Mouse (Mus musculus) testis, adult 2 months (tissue): ENCODE results near the gene Clstn2.

ENCODE experiments used
- CTCF ChIP-seq: fragments of 200-500 bp; IDR thresholded peaks from 2 replicates; pipeline ENCODE4 v1.5.1; 2012; ENCODE audit warnings: low read depth, mild to moderate bottlenecking, inconsistent platforms, low read length, moderate library complexity; ENCODE audit not compliant: control insufficient read depth, insufficient read depth, insufficient replicate concordance
- POLR2A ChIP-seq: fragments of 200-500 bp; IDR thresholded peaks from 2 replicates; pipeline ENCODE4 v1.6.1; 2012; ENCODE audit warnings: low read depth, mild to moderate bottlenecking, inconsistent platforms, low read length, moderate library complexity; ENCODE audit not compliant: control insufficient read depth

DNA sequence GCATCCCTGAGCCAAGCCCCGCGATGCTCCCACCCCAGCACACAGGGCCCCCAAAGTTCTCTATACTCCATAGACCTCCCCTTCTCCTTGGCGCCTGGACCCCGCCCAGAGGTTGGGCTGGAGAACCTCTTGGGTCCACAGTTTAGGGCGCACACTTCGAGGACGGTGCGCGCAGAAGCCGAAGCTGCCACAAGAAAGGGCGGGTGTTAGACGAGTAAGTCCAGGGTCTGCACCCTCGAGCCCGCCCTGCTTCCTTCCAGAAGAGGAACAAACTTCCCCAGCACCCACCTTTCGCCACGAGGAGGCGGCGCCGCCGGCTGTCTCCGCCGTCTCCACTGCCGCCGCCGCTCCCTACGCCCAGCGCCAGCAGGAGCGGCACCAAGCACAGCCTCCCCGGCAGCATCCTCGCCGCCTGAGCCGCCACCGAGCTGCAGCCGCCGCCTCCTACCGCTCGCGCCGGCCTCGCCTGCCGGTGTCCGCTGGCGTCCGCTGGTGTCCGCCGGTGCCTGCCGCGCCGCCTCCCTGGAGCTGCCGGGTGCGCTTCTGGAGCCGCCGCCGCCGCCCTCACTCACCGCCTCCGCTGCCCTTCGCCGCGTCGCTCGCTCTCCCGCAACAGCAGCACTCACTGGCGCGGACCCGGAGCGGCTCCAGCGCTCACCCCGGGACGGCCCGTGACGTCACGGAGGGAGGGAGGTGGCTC lies at the start of gene Clstn2:
- TF ChIP-seq CTCF (no peak), POLR2A (no peak)
